Mouse (Mus musculus) midbrain, embryonic 12.5 days (tissue): ENCODE data around the gene Gcnt1. TPM values are rescaled to one million over a fixed set of nuclear protein-coding genes. Genes with fewer than 3 reads are reported as not detected.

Experiments used
- ATAC-seq: fragments of 200-750 bp; cut with Nextera tagmentation; 2 replicates; pipeline ENCODE4 v1.8.0; 2017; ENCODE audit warnings: low read depth, moderate TSS enrichment, moderate library complexity; ENCODE audit not compliant: low FRiP score
- H3K27ac ChIP-seq: fragments of 300-500 bp; sonication (generic); replicated peaks from 2 replicates; pipeline ENCODE4 v1.5.1; 2016; ENCODE audit warnings: mild to moderate bottlenecking
- H3K27me3 ChIP-seq: fragments of 300-500 bp; sonication (generic); 2 replicates; pipeline ENCODE4 v1.6.1; 2016; ENCODE audit warnings: mild to moderate bottlenecking
- H3K36me3 ChIP-seq: fragments of 300-500 bp; sonication (generic); 2 replicates; pipeline ENCODE4 v1.6.1; 2016
- H3K4me1 ChIP-seq: fragments of 300-500 bp; sonication (generic); 2 replicates; pipeline ENCODE4 v1.6.1; 2016
- H3K4me2 ChIP-seq: fragments of 300-500 bp; sonication (generic); replicated peaks from 2 replicates; pipeline ENCODE4 v1.6.1; 2016; ENCODE audit warnings: mild to moderate bottlenecking, moderate library complexity
- H3K4me3 ChIP-seq: fragments of 300-500 bp; sonication (generic); 2 replicates; pipeline ENCODE4 v1.5.1; 2016; ENCODE audit warnings: mild to moderate bottlenecking
- H3K9ac ChIP-seq: fragments of 300-500 bp; sonication (generic); replicated peaks from 2 replicates; pipeline ENCODE4 v1.6.1; 2016; ENCODE audit warnings: mild to moderate bottlenecking, moderate library complexity
- H3K9me3 ChIP-seq: fragments of 300-500 bp; sonication (generic); 2 replicates; pipeline ENCODE4 v1.6.1; 2016; ENCODE audit warnings: mild to moderate bottlenecking
- WGBS: fragments of 180-500 bp; shearing (Covaris S2); methylation state at CpG from one replicate; pipeline ENCODE4 v1.1.7; 2016; 5-methylcytosine and 5-hydroxymethylcytosine counted together
- polyA plus RNA-seq: library from polyadenylated mRNA; unstranded; fragments of >200 nt; fragmentation: Nextera tagmentation; extraction: Ambion mirVana; gene quantifications from 2 replicates; pipeline ENCODE4 v1.2.1, GENCODE M21; 2016

Gcnt1 gene
- polyA plus RNA-seq, 1 experiment from 2014 or later, result 2.6 TPM

GRCm38 (mm10) chr19:17364741-17365140 is 7.9 kb downstream of the Gcnt1 start:
- H3K9ac ChIP-seq, result no peak overlapping the region
- WGBS, result 39% methylated on average over 3 of the region's 3 CpGs
- no peaks in the 10 kb centered on the region for H3K36me3 ChIP-seq
- H3K4me3 ChIP-seq, result no peak overlapping the region
- H3K27ac ChIP-seq, result no peak overlapping the region
- no peaks in the 10 kb centered on the region for H3K27me3 ChIP-seq
- no peak overlapping the region for H3K4me2 ChIP-seq
- H3K9me3 ChIP-seq, result no peaks in the 10 kb centered on the region
- no peak for ATAC-seq
- H3K4me1 ChIP-seq, result no peaks in the 10 kb centered on the region

- Histone ChIP-seq H3K4me2 (no peak overlapping the region), H3K9me3 (no peaks in the 10 kb centered on the region), H3K9ac (no peak overlapping the region), H3K27ac (no peak overlapping the region), H3K27me3 (peaks cover 21% of the 10 kb centered on the region), H3K4me1 (peaks cover 5% of the 10 kb centered on the region), H3K4me3 (no peak overlapping the region), H3K36me3 (no peaks in the 10 kb centered on the region)
- no peak for ATAC-seq
- 75% methylated on average over 2 of the region's 2 CpGs for WGBS
Measured at GRCm38 (mm10) chr19:17361181-17361580, 11.5 kb downstream of the Gcnt1 start.

GRCm38 (mm10) chr19:17359315-17359890 is 13.2 kb downstream of the Gcnt1 start:
- no peak overlapping the region for H3K9ac ChIP-seq
- no peak overlapping the region for H3K4me3 ChIP-seq
- H3K27me3 ChIP-seq, result peaks cover 38% of the 10 kb centered on the region
- no peak overlapping the region for H3K27ac ChIP-seq
- H3K36me3 ChIP-seq, result no peaks in the 10 kb centered on the region
- no peaks in the 10 kb centered on the region for H3K9me3 ChIP-seq
- 77% methylated on average over 14 of the region's 14 CpGs for WGBS
- no peak overlapping the region for H3K4me2 ChIP-seq
- H3K4me1 ChIP-seq, result peaks cover 8% of the 10 kb centered on the region
- ATAC-seq, result no peak

- no peak for ATAC-seq
- peaks cover 41% of the 10 kb centered on the region for H3K27me3 ChIP-seq
- H3K4me2 ChIP-seq, result no peak overlapping the region
- no peak overlapping the region for H3K27ac ChIP-seq
- H3K4me1 ChIP-seq, result peaks cover 8% of the 10 kb centered on the region
- H3K9ac ChIP-seq, result no peak overlapping the region
- no peak overlapping the region for H3K4me3 ChIP-seq
- 61% methylated on average over 3 of the region's 3 CpGs for WGBS
- H3K36me3 ChIP-seq, result no peaks in the 10 kb centered on the region
- no peaks in the 10 kb centered on the region for H3K9me3 ChIP-seq
Measured at GRCm38 (mm10) chr19:17357391-17357790, 15.3 kb downstream of the Gcnt1 start.

- peak overlapping the region; percentile 79 for H3K4me2 ChIP-seq
- WGBS, result 74% methylated on average over 6 of the region's 6 CpGs
- peaks cover 8% of the 10 kb centered on the region for H3K4me1 ChIP-seq
- no peak overlapping the region for H3K27ac ChIP-seq
- H3K36me3 ChIP-seq, result no peaks in the 10 kb centered on the region
- no peak for ATAC-seq
- no peaks in the 10 kb centered on the region for H3K9me3 ChIP-seq
- no peak overlapping the region for H3K9ac ChIP-seq
- no peak overlapping the region for H3K4me3 ChIP-seq
- peaks cover 41% of the 10 kb centered on the region for H3K27me3 ChIP-seq
Measured at GRCm38 (mm10) chr19:17356932-17357331, 15.7 kb downstream of the Gcnt1 start.

GRCm38 (mm10) chr19:17355950-17356867 is 16.4 kb downstream of the Gcnt1 start:
- WGBS, result 1% methylated on average over 50 of the region's 50 CpGs

GRCm38 (mm10) chr19:17355361-17355760 is 17.3 kb downstream of the Gcnt1 start:
- Histone ChIP-seq H3K9ac (no peak overlapping the region), H3K4me3 (no peak overlapping the region), H3K27me3 (peaks cover 41% of the 10 kb centered on the region), H3K27ac (no peak overlapping the region), H3K4me1 (peaks cover 8% of the 10 kb centered on the region), H3K4me2 (no peak overlapping the region), H3K9me3 (no peaks in the 10 kb centered on the region), H3K36me3 (no peaks in the 10 kb centered on the region)
- WGBS, result 38% methylated on average over 4 of the region's 4 CpGs
- ATAC-seq, result no peak

More at GRCm38 (mm10) chr19:17355950-17356867, 16.4 kb downstream of the Gcnt1 start:
- no peaks in the 10 kb centered on the region for H3K36me3 ChIP-seq
- no peak overlapping the region for H3K27ac ChIP-seq
- H3K4me1 ChIP-seq, result peaks cover 8% of the 10 kb centered on the region
- peak; percentile 82 for ATAC-seq
- H3K27me3 ChIP-seq, result peaks cover 41% of the 10 kb centered on the region
- H3K9ac ChIP-seq, result no peak overlapping the region
- peak overlapping the region; percentile 43 for H3K4me3 ChIP-seq
- H3K9me3 ChIP-seq, result no peaks in the 10 kb centered on the region
- peak overlapping the region; percentile 79 for H3K4me2 ChIP-seq

- no peak for ATAC-seq
- H3K9ac ChIP-seq, result no peak overlapping the region
- no peaks in the 10 kb centered on the region for H3K36me3 ChIP-seq
- H3K4me2 ChIP-seq, result no peak overlapping the region
- H3K4me1 ChIP-seq, result peaks cover 8% of the 10 kb centered on the region
- H3K9me3 ChIP-seq, result no peaks in the 10 kb centered on the region
- WGBS, result 79% methylated on average over 4 of the region's 4 CpGs
- no peak overlapping the region for H3K4me3 ChIP-seq
- peaks cover 41% of the 10 kb centered on the region for H3K27me3 ChIP-seq
- no peak overlapping the region for H3K27ac ChIP-seq
Measured at GRCm38 (mm10) chr19:17354797-17355196, 17.8 kb downstream of the Gcnt1 start.

- 83% methylated on average over 4 of the region's 4 CpGs for WGBS
Measured at GRCm38 (mm10) chr19:17354362-17354761, 18.3 kb downstream of the Gcnt1 start.

GRCm38 (mm10) chr19:17353727-17354126 is 18.9 kb downstream of the Gcnt1 start:
- Histone ChIP-seq H3K9me3 (no peaks in the 10 kb centered on the region), H3K36me3 (no peaks in the 10 kb centered on the region), H3K9ac (no peak overlapping the region), H3K4me3 (no peak overlapping the region), H3K4me1 (peaks cover 8% of the 10 kb centered on the region), H3K27me3 (peaks cover 41% of the 10 kb centered on the region), H3K4me2 (no peak overlapping the region), H3K27ac (no peak overlapping the region)
- 68% methylated on average over 8 of the region's 8 CpGs for WGBS
- ATAC-seq, result no peak

More at GRCm38 (mm10) chr19:17354362-17354761, 18.3 kb downstream of the Gcnt1 start:
- ATAC-seq, result no peak
- H3K4me1 ChIP-seq, result peaks cover 8% of the 10 kb centered on the region
- peaks cover 41% of the 10 kb centered on the region for H3K27me3 ChIP-seq
- no peak overlapping the region for H3K9ac ChIP-seq
- H3K9me3 ChIP-seq, result no peaks in the 10 kb centered on the region
- no peak overlapping the region for H3K27ac ChIP-seq
- H3K36me3 ChIP-seq, result no peaks in the 10 kb centered on the region
- H3K4me2 ChIP-seq, result no peak overlapping the region
- no peak overlapping the region for H3K4me3 ChIP-seq

GRCm38 (mm10) chr19:17347852-17348251 is 24.8 kb downstream of the Gcnt1 start:
- H3K4me2 ChIP-seq, result no peak overlapping the region
- H3K9ac ChIP-seq, result no peak overlapping the region
- no peaks in the 10 kb centered on the region for H3K4me1 ChIP-seq
- no peaks in the 10 kb centered on the region for H3K9me3 ChIP-seq
- H3K4me3 ChIP-seq, result no peak overlapping the region
- no peaks in the 10 kb centered on the region for H3K36me3 ChIP-seq
- H3K27ac ChIP-seq, result no peak overlapping the region
- no peak for ATAC-seq
- WGBS, result 97% methylated on average over 2 of the region's 2 CpGs
- H3K27me3 ChIP-seq, result no peaks in the 10 kb centered on the region

GRCm38 (mm10) chr19:17346716-17347474 is 25.7 kb downstream of the Gcnt1 start:
- H3K27me3 ChIP-seq, result no peaks in the 10 kb centered on the region
- H3K4me3 ChIP-seq, result no peak overlapping the region
- no peaks in the 10 kb centered on the region for H3K4me1 ChIP-seq
- H3K4me2 ChIP-seq, result no peak overlapping the region
- ATAC-seq, result no peak
- H3K9ac ChIP-seq, result no peak overlapping the region
- H3K36me3 ChIP-seq, result no peaks in the 10 kb centered on the region
- 93% methylated on average over 3 of the region's 3 CpGs for WGBS
- no peak overlapping the region for H3K27ac ChIP-seq
- H3K9me3 ChIP-seq, result no peaks in the 10 kb centered on the region
